Mouse (Mus musculus): ENCODE measurements around the gene Cidec.

DNA sequence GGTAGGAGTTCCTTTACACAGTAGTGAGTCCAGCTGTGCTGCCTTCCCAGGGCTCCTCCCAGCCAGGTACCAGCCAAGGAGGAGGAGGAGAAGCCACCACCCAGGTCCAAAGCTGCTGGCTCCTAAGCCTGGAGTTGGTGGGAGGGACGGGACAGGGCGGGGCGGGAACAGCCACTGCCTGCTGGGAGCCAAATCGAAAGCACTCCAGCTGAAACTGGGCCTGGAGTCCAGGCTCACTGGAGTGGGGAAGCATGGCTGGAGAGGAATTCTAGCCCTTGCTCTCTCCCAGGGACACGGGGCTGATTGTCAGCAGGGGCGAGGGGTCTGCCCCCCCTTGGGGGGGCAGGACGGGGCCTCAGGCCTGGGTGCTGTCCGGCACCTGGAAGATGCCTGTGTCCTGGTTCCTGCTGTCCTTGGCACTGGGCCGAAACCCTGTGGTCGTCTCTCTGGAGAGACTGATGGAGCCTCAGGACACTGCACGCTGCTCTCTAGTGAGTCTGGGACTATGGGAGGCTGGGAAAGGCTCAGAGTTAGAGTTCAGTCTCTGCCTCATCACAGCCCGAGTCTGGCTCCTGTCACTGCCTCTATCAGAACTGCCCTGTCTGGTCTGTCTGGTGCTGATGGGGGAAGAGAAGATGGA is 35.9 kb upstream of the Cidec start, which contains the start of gene Il17rc:
- TF ChIP-seq NELFE (IDR thresholded peaks at IDR 0.05; ENCODE audit: low read depth, low read length), result no peak
- no peak for TF ChIP-seq EP300 (IDR thresholded peaks at IDR 0.05; ENCODE audit: low read depth in 1 of 2, low read length in 2 of 2)
- TF ChIP-seq POLR2A (IDR thresholded peaks at IDR 0.05; ENCODE audit: control insufficient read depth in 1 of 2, insufficient read depth in 1 of 2, low read depth in 1 of 2, low read length in 2 of 2, poor library complexity in 1 of 2), result no peak
- TF ChIP-seq GABPA (IDR thresholded peaks at IDR 0.05; ENCODE audit: low read depth, low read length), result no peak
- TF ChIP-seq POLR2AphosphoS2 (IDR thresholded peaks at IDR 0.05; ENCODE audit: low read length), result no peak
- TF ChIP-seq TAL1 (IDR thresholded peaks at IDR 0.05; ENCODE audit: low read length), result no peak
- TF ChIP-seq MAZ (IDR thresholded peaks at IDR 0.05; ENCODE audit: low read depth, low read length), result no peak
- no peak for TF ChIP-seq CTCF (IDR thresholded peaks at IDR 0.05 in 2 of 3, conservative IDR thresholded peaks at IDR 0.05 in 1 of 3; ENCODE audit: control insufficient read depth in 1 of 3, insufficient read depth in 1 of 3, low read depth in 2 of 3, low read length in 3 of 3, poor library complexity in 1 of 3, severe bottlenecking in 1 of 3)
- TF ChIP-seq SIN3A (IDR thresholded peaks at IDR 0.05; ENCODE audit: low read length), result no peak

All from MEL (cell line).